Mouse (Mus musculus): Measurements from ENCODE around the gene Ugt1a9. TPM values are rescaled to one million over a fixed set of nuclear protein-coding genes. Genes with fewer than 3 reads are reported as not detected.

Gene Ugt1a9
- total and polyA plus RNA-seq, 3 experiments = not detected

DNA sequence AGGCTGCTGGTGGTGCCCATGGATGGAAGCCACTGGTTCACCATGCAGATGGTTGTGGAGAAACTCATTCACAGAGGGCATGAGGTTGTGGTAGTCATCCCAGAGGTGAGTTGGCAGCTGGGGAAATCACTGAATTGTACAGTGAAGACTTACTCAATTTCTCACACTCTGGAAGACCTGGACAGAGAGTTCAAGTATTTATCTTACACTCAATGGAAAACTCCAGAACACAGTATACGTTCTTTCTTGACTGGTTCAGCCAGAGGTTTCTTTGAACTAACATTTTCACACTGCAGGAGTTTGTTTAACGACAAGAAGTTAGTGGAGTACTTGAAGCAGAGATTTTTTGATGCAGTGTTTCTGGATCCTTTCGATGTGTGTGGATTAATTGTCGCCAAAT, 302 bp downstream of the Ugt1a9 start:
- Histone ChIP-seq H3K36me3 (ENCODE audit: control insufficient read depth, insufficient read depth, low read length) (no peaks in the 10 kb centered on the region), H3K27me3 (ENCODE audit: control insufficient read depth, insufficient read depth, low read length) (no peaks in the 10 kb centered on the region), H3K4me1 (ENCODE audit: control insufficient read depth, insufficient read depth, low read length) (no peaks in the 10 kb centered on the region), H3K9ac (ENCODE audit: low read depth, low read length) (no peak overlapping the region), H3K4me3 (no peak overlapping the region), H3K79me2 (replicated peaks; ENCODE audit: control insufficient read depth, insufficient read depth, low read length) (no peaks in the 10 kb centered on the region), H3K27ac (no peak overlapping the region)
- no peak for TF ChIP-seq POLR2A (IDR thresholded peaks at IDR 0.05; ENCODE audit: insufficient read depth, low read depth, low read length)
- TF ChIP-seq EP300 (IDR thresholded peaks at IDR 0.05; ENCODE audit: insufficient read depth, low read depth, low read length) = no peak
- TF ChIP-seq CTCF (IDR thresholded peaks at IDR 0.05) = no peak
- intact Hi-C loops (cut with DNase I) = no loop called here
- 71% methylated on average over 4 of the region's 4 CpGs for WGBS
- no peak for DNase-seq

DNA sequence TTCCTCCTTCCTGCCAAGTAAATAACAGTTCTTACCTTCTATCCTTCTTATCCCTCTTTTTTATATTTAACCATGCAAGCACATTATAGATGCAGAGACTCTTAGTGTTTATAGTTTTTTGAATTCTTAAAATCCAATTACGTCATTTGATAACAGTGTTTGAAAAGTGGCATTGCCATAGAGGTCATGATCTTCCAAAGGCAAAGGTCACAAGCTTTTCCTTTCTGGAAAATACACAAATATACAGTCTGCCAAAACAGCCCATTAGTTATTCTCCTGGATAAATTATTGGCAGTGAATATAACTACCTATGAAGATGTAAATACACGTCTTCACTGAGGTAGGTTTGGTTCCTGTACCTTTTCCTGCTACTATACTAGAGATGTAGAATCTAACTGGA, 3.9 kb downstream of the Ugt1a9 start:
- Histone ChIP-seq H3K36me3 (ENCODE audit: control insufficient read depth, insufficient read depth, low read length) (no peaks in the 10 kb centered on the region), H3K79me2 (replicated peaks; ENCODE audit: control insufficient read depth, insufficient read depth, low read length) (no peaks in the 10 kb centered on the region), H3K27ac (no peak overlapping the region), H3K4me1 (ENCODE audit: control insufficient read depth, insufficient read depth, low read length) (no peaks in the 10 kb centered on the region), H3K27me3 (ENCODE audit: control insufficient read depth, insufficient read depth, low read length) (no peaks in the 10 kb centered on the region), H3K4me3 (no peak overlapping the region), H3K9ac (ENCODE audit: low read depth, low read length) (no peak overlapping the region)
- TF ChIP-seq POLR2A (IDR thresholded peaks at IDR 0.05; ENCODE audit: insufficient read depth, low read depth, low read length) (no peak), CTCF (IDR thresholded peaks at IDR 0.05) (no peak), EP300 (IDR thresholded peaks at IDR 0.05; ENCODE audit: insufficient read depth, low read depth, low read length) (no peak)
- DNase-seq = no peak
- 78% methylated on average over 2 of the region's 2 CpGs for WGBS
- intact Hi-C loops (cut with DNase I) = no loop called here

DNA sequence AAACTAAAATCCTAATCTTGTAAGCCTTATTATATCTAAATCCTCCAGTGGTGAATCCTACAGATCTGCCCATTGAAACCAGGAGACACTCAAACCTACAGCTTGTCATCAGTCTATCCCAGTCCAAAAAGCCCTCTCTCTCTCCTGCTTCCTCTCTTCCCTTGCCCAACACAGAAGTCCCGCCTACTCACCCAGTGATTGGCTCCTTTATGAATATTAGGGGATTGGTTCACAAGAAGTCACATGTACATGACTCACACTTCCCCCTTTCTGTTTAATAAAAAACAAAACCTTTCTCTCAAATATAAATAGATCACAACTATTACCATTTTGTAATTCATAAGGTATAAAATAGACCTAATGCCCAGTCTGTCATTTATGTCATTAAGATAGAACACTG, 6.5 kb downstream of the Ugt1a9 start:
- Histone ChIP-seq H3K79me2 (replicated peaks; ENCODE audit: control insufficient read depth, insufficient read depth, low read length) (no peaks in the 10 kb centered on the region), H3K27me3 (ENCODE audit: control insufficient read depth, insufficient read depth, low read length) (no peaks in the 10 kb centered on the region), H3K27ac (no peak overlapping the region), H3K4me1 (ENCODE audit: control insufficient read depth, insufficient read depth, low read length) (no peaks in the 10 kb centered on the region), H3K9ac (ENCODE audit: low read depth, low read length) (no peak overlapping the region), H3K36me3 (ENCODE audit: control insufficient read depth, insufficient read depth, low read length) (no peaks in the 10 kb centered on the region), H3K4me3 (no peak overlapping the region)
- DNase-seq = no peak
- 85% methylated on average over 1 of the region's 1 CpGs for WGBS
- no peak for TF ChIP-seq CTCF (IDR thresholded peaks at IDR 0.05)
- no peak for TF ChIP-seq EP300 (IDR thresholded peaks at IDR 0.05; ENCODE audit: insufficient read depth, low read depth, low read length)
- TF ChIP-seq POLR2A (IDR thresholded peaks at IDR 0.05; ENCODE audit: insufficient read depth, low read depth, low read length) = no peak
- intact Hi-C loops (cut with DNase I) = no loop called here

DNA sequence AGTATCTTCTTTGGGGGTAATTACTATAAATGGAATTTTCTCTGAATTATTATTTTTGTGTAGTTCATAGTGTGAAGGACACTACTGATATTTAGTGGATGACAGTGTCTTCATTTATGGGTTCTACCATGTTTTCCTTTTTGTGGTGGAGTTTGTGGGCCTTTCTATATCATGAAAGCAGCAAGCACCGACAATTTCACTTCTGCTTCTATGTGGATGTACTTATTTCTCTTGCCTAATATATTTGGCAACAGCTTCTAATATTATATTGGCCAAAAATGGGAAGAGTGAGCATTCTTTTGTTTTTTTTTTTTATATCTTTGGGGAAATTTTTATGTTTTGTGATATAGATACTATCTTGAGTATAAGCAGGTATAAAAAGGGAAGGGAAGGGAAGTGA, 11.1 kb downstream of the Ugt1a9 start:
- H3K9ac ChIP-seq (ENCODE audit: low read depth, low read length) = no peak overlapping the region
- no peaks in the 10 kb centered on the region for H3K36me3 ChIP-seq (ENCODE audit: control insufficient read depth, insufficient read depth, low read length)
- DNase-seq = no peak
- H3K4me1 ChIP-seq (ENCODE audit: control insufficient read depth, insufficient read depth, low read length) = no peaks in the 10 kb centered on the region
- WGBS = 76% methylated on average over 1 of the region's 1 CpGs
- no peak overlapping the region for H3K27ac ChIP-seq
- TF ChIP-seq CTCF (IDR thresholded peaks at IDR 0.05) = no peak
- no peak for TF ChIP-seq POLR2A (IDR thresholded peaks at IDR 0.05; ENCODE audit: insufficient read depth, low read depth, low read length)
- TF ChIP-seq EP300 (IDR thresholded peaks at IDR 0.05; ENCODE audit: insufficient read depth, low read depth, low read length) = no peak
- H3K4me3 ChIP-seq = no peak overlapping the region
- intact Hi-C loops (cut with DNase I) = no loop called here
- no peaks in the 10 kb centered on the region for H3K79me2 ChIP-seq (replicated peaks; ENCODE audit: control insufficient read depth, insufficient read depth, low read length)
- H3K27me3 ChIP-seq (ENCODE audit: control insufficient read depth, insufficient read depth, low read length) = no peaks in the 10 kb centered on the region

DNA sequence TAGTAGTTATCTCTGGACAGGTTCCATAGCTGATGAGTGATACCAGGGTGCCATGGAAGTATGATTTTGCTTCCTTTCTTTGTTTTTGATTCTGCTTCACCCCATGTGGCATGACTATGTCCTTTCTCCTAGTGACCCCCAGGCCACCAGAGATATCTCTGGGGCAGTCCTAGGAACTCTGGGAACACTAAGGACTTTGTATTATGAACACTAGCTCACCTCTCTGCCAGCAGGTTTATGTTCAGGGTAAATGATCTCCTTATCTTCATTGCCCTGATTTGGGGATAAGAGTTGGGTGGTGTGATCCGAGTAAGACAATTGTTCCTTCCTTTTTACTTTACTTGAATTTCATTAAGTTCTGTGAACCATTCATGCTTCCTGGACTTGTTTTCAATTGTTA, 15.5 kb downstream of the Ugt1a9 start:
- no peak for DNase-seq
- H3K27ac ChIP-seq = no peak overlapping the region
- H3K9ac ChIP-seq (ENCODE audit: low read depth, low read length) = no peak overlapping the region
- 44% methylated on average over 1 of the region's 1 CpGs for WGBS
- no peaks in the 10 kb centered on the region for H3K4me1 ChIP-seq (ENCODE audit: control insufficient read depth, insufficient read depth, low read length)
- H3K4me3 ChIP-seq = no peak overlapping the region
- no peak for TF ChIP-seq CTCF (IDR thresholded peaks at IDR 0.05)
- TF ChIP-seq EP300 (IDR thresholded peaks at IDR 0.05; ENCODE audit: insufficient read depth, low read depth, low read length) = no peak
- TF ChIP-seq POLR2A (IDR thresholded peaks at IDR 0.05; ENCODE audit: insufficient read depth, low read depth, low read length) = no peak
- H3K36me3 ChIP-seq (ENCODE audit: control insufficient read depth, insufficient read depth, low read length) = no peaks in the 10 kb centered on the region
- intact Hi-C loops (cut with DNase I) = no loop called here
- H3K79me2 ChIP-seq (replicated peaks; ENCODE audit: control insufficient read depth, insufficient read depth, low read length) = no peaks in the 10 kb centered on the region
- H3K27me3 ChIP-seq (ENCODE audit: control insufficient read depth, insufficient read depth, low read length) = no peaks in the 10 kb centered on the region

DNA sequence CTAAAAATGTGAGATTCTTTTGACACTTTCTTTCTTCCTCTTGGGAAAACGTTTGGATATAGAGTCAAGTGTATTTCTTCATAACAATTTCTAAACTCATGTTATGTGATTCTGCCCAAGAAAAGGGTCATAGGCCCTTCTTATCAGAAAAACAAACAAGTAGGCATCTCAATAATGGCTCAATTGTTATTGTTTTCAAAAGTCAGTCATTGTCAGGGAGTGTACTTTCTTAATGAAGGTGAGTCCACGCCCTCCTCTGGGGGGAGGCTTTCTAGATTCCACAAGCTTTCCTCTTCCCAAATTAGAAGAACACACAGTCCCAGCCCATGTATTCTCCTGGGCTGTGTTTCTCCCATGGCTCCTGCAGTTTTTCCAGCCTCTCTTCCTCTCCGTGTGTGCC, 16.9 kb downstream of the Ugt1a9 start, which contains the start of gene Ugt1a8:
Ugt1a8 (plus strand) TSS at position 301 of the 400 bp plus-strand sequence.
- Histone ChIP-seq H3K4me3 (no peak within 1 kb of the TSS), H3K4me1 (ENCODE audit: control insufficient read depth, insufficient read depth, low read length) (no peaks in the 10 kb centered on the region), H3K36me3 (ENCODE audit: control insufficient read depth, insufficient read depth, low read length) (no peaks in the 10 kb centered on the region), H3K79me2 (replicated peaks; ENCODE audit: control insufficient read depth, insufficient read depth, low read length) (no peaks in the 10 kb centered on the region), H3K27me3 (ENCODE audit: control insufficient read depth, insufficient read depth, low read length) (no peaks in the 10 kb centered on the region), H3K27ac (no peak within 1 kb of the TSS), H3K9ac (ENCODE audit: low read depth, low read length) (no peak within 1 kb of the TSS)
- TF ChIP-seq POLR2A (IDR thresholded peaks at IDR 0.05; ENCODE audit: insufficient read depth, low read depth, low read length) (no peak), EP300 (IDR thresholded peaks at IDR 0.05; ENCODE audit: insufficient read depth, low read depth, low read length) (no peak), CTCF (IDR thresholded peaks at IDR 0.05) (no peak)
- 57% methylated on average over 3 of the region's 3 CpGs for WGBS
- no peak for DNase-seq
- intact Hi-C loops (cut with DNase I) = no loop called here
